Mouse (Mus musculus) lung, postnatal 0 days (tissue): Measurements from ENCODE around the gene Pigl. TPM values are rescaled to one million over a fixed set of nuclear protein-coding genes. Genes with fewer than 3 reads are reported as not detected.

ENCODE experiments used
- ATAC-seq: fragments of 200-750 bp; cut with Nextera tagmentation; 2 replicates; pipeline ENCODE4 v1.8.0; 2017; ENCODE audit warnings: moderate library complexity
- DNase-seq: peaks from one replicate; pipeline ENCODE4 v3.0.0-alpha.2; 2016; ENCODE audit warnings: low spot score
- H3K27ac ChIP-seq: fragments of 300-500 bp; sonication (generic); 2 replicates; pipeline ENCODE4 v1.5.1; 2014; ENCODE audit warnings: antibody characterized with exemption, mild to moderate bottlenecking, low read length, mixed read lengths
- H3K27me3 ChIP-seq: fragments of 300-500 bp; sonication (generic); replicated peaks from 2 replicates; pipeline ENCODE4 v1.6.1; 2014; ENCODE audit warnings: low read length, mixed read lengths; ENCODE audit not compliant: insufficient read depth
- H3K36me3 ChIP-seq: fragments of 300-500 bp; sonication (generic); 2 replicates; pipeline ENCODE4 v1.6.1; 2014; ENCODE audit warnings: low read length, mixed read lengths; ENCODE audit not compliant: insufficient read depth
- H3K4me1 ChIP-seq: fragments of 300-500 bp; sonication (generic); 2 replicates; pipeline ENCODE4 v1.6.1; 2014; ENCODE audit warnings: antibody characterized with exemption, low read depth, low read length, mixed read lengths; ENCODE audit not compliant: insufficient read depth
- H3K4me2 ChIP-seq: fragments of 300-500 bp; sonication (generic); replicated peaks from 2 replicates; pipeline ENCODE4 v1.6.1; 2014; ENCODE audit warnings: low read depth, mild to moderate bottlenecking, low read length, moderate library complexity, mixed read lengths
- H3K4me3 ChIP-seq: fragments of 300-500 bp; sonication (generic); 2 replicates; pipeline ENCODE4 v1.5.1; 2014; ENCODE audit warnings: low read depth, low read length
- H3K9ac ChIP-seq: fragments of 300-500 bp; sonication (generic); replicated peaks from 2 replicates; pipeline ENCODE4 v1.6.1; 2014; ENCODE audit warnings: low read depth, mild to moderate bottlenecking
- H3K9me3 ChIP-seq: fragments of 300-500 bp; sonication (generic); 2 replicates; pipeline ENCODE4 v1.6.1; 2016; ENCODE audit warnings: low read length, mixed read lengths
- CTCF ChIP-seq: IDR thresholded peaks from 2 replicates; pipeline ENCODE4 v1.5.1; 2016; ENCODE audit warnings: antibody characterized with exemption, mild to moderate bottlenecking
- EP300 ChIP-seq: IDR thresholded peaks from 2 replicates; pipeline ENCODE4 v1.6.1; 2016; ENCODE audit warnings: antibody characterized with exemption, mild to moderate bottlenecking, control low read depth
- WGBS: fragments of 180-500 bp; shearing (Covaris S2); extraction: QIAGEN DNeasy Blood & Tissue Kit; methylation state at CpG from one replicate; pipeline ENCODE4 v1.1.7; 2014; 5-methylcytosine and 5-hydroxymethylcytosine counted together
- polyA plus RNA-seq: library from polyadenylated mRNA; unstranded; fragments of >200 nt; fragmentation: Nextera tagmentation; extraction: Ambion mirVana; gene quantifications from 2 replicates; pipeline ENCODE4 v1.2.1, GENCODE M21; 2015

Pigl gene
- polyA plus RNA-seq, 1 experiment from 2014 or later: 4.8 TPM

DNA sequence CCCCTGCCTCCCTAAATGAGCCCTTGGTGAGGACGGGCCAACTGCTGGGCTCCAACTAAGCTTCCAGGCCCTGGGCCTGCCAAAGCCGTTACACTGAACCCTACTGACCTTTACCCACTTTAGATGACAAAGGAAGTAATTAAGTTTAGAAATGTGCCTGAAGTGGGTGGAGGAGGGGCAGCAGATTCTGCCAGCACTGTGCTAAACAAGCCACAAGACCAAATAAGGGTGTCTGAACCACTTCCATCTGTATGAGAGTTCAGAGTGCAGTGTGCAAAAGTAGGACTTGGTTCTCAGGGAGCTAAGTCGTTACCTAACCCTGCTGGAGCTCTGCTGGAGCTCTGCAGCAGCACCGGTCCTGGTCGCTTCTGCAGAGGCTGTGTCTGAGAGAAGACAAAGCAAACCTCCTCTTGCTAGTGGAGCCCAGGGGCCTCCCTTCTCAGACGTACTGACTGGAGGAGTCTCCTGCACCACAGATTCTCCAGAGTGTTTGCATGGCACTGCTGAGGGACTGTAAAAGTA is 36.6 kb downstream of the Pigl start:
- Histone ChIP-seq H3K4me1 (peaks cover 5% of the 10 kb centered on the region; the same call in 1 of the 2 replicates), H3K27me3 (no peaks in the 10 kb centered on the region), H3K4me2 (0 out of 2 replicates have a peak overlapping the region, but pooled peaks have one; percentile 12), H3K36me3 (no peaks in the 10 kb centered on the region), H3K9ac (no peak overlapping the region), H3K27ac (peak overlapping the region; percentile 69), H3K9me3 (no peaks in the 10 kb centered on the region), H3K4me3 (no peak overlapping the region)
- TF ChIP-seq EP300 (peak; percentile 39; the same call in 1 of the 2 replicates), CTCF (no peak)
- WGBS: 8% methylated on average over 6 of the region's 6 CpGs
- ATAC-seq (peak; percentile 91), DNase-seq (peak; percentile 91)

DNA sequence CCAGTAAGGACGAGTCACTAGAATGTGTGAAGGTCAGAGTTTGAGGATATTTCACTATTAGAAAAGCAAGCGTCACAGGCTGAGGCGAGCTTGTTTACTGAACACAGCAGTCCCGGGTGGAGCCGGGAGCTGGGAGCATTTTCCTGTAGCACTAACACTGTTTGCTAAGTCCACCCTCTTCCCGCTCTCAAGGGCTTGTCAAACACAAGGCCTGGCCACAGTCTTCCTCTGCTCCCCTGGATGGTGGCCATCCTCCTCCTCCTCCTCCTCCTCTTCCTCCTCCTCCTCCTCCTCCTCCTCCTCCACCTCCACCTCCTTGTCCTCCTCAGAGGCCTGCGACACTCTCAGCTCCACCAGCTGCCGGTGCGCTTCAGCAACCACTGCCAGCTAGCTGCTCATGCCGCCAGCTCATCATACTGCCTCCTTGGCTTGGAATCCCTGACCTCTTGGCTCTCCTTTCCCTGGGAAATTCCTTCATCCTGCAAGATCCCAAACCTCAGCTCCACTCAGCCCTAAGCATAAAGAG is 37.1 kb downstream of the Pigl start:
- no peak overlapping the region for H3K4me3 ChIP-seq
- H3K4me1 ChIP-seq: peaks cover 5% of the 10 kb centered on the region; the same call in 1 of the 2 replicates
- no peaks in the 10 kb centered on the region for H3K27me3 ChIP-seq
- H3K27ac ChIP-seq: peak overlapping the region; percentile 69
- no peaks in the 10 kb centered on the region for H3K9me3 ChIP-seq
- ATAC-seq: peak; percentile 72
- DNase-seq: peak; percentile 75
- no peaks in the 10 kb centered on the region for H3K36me3 ChIP-seq
- H3K4me2 ChIP-seq: 0 out of 2 replicates have a peak overlapping the region, but pooled peaks have one; percentile 11
- no peak overlapping the region for H3K9ac ChIP-seq
- no peak for TF ChIP-seq CTCF
- TF ChIP-seq EP300: no peak
- WGBS: 15% methylated on average over 9 of the region's 10 CpGs

DNA sequence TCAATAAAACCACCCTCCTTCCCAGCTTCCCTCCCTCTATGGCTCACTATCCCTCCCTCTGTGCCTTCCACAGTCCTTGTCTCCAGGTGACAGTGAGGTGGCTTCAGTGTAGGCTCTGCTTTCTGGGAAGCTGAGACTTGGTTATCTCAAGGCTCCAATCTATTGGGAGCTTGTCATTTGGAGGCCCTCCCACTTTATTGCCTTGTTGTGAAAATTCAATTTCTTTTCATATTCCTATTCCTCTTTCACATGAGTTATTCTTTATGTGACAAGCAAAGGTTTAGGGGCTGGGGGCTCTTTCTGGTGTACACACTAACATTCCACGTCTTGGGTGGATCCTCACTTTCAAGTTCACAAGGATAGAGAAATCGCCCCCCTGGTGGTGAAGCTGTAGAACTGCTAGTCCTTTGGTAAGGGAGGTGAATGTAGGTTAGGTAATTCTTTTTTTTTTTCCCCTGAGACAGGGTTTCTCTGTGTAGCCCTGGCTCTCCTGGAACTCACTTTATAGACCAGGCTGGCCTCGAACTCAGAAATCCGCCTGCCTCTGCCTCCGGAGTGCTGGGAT is 38.0 kb downstream of the Pigl start:
- DNase-seq (peak; percentile 74), ATAC-seq (no peak)
- H3K4me2 ChIP-seq: no peak overlapping the region
- H3K4me3 ChIP-seq: no peak overlapping the region
- H3K4me1 ChIP-seq: peaks cover 5% of the 10 kb centered on the region; the same call in 1 of the 2 replicates
- H3K27me3 ChIP-seq: no peaks in the 10 kb centered on the region
- WGBS: 55% methylated on average over 5 of the region's 5 CpGs
- no peak overlapping the region for H3K9ac ChIP-seq
- no peaks in the 10 kb centered on the region for H3K9me3 ChIP-seq
- no peaks in the 10 kb centered on the region for H3K36me3 ChIP-seq
- 0 out of 2 replicates have a peak overlapping the region, but pooled peaks have one; percentile 57 for H3K27ac ChIP-seq
- no peak for TF ChIP-seq EP300
- TF ChIP-seq CTCF: peak; percentile 77

DNA sequence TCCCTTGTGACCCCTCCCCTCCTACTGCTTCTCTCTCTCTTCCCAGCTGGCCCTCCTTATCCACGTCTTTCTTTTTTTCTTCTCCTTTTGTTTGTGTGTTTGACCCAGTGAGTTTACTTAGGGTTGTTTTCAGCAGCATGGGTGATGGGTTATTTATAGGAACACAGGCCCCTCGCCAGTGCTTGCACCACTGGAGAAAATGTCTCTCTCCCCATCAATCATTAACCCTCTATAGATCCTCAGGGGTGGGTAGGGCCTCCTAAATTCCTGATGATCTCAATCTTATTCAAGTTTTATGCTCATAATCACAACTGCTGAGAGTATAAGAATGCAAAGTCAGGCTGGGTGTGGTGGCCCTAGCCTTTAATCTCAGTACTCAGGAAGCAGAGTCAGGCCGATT is 38.9 kb downstream of the Pigl start:
- Histone ChIP-seq H3K27me3 (no peaks in the 10 kb centered on the region), H3K4me2 (no peak overlapping the region), H3K4me3 (no peak overlapping the region), H3K27ac (0 out of 2 replicates have a peak overlapping the region, but pooled peaks have one; percentile 11), H3K4me1 (peaks cover 5% of the 10 kb centered on the region; the same call in 1 of the 2 replicates), H3K9me3 (no peaks in the 10 kb centered on the region), H3K36me3 (no peaks in the 10 kb centered on the region), H3K9ac (no peak overlapping the region)
- ATAC-seq (peak; percentile 15; the same call in 1 of the 2 replicates), DNase-seq (peak; percentile 46)
- WGBS: 42% methylated on average over 3 of the region's 3 CpGs
- TF ChIP-seq CTCF (no peak), EP300 (no peak)

DNA sequence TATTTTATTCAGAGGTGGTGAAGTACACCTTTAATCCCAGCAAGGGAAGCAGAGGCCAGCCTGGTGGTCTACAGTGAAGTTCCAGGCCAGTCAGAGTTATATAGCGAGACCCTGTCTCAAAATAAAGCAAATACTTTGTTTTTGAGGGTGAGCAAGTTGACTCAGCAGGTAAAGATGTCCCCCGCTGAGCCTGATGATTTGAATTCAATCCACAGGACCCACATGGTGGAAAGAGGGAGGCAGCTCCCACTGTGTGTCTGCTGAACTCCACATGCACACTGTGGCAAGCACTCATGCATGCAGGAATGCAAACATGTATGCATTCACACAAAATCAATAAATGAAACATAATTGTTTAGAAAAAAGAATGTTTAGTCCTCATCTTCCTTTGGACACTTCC is 40.5 kb downstream of the Pigl start:
- no peaks in the 10 kb centered on the region for H3K27me3 ChIP-seq
- H3K4me3 ChIP-seq: no peak overlapping the region
- H3K9me3 ChIP-seq: no peaks in the 10 kb centered on the region
- H3K9ac ChIP-seq: no peak overlapping the region
- no peaks in the 10 kb centered on the region for H3K36me3 ChIP-seq
- TF ChIP-seq CTCF: no peak
- TF ChIP-seq EP300: no peak
- 80% methylated on average over 2 of the region's 2 CpGs for WGBS
- no peak overlapping the region for H3K4me2 ChIP-seq
- no peak overlapping the region for H3K27ac ChIP-seq
- ATAC-seq (no peak), DNase-seq (no peak)
- H3K4me1 ChIP-seq: peaks cover 5% of the 10 kb centered on the region; the same call in 1 of the 2 replicates

DNA sequence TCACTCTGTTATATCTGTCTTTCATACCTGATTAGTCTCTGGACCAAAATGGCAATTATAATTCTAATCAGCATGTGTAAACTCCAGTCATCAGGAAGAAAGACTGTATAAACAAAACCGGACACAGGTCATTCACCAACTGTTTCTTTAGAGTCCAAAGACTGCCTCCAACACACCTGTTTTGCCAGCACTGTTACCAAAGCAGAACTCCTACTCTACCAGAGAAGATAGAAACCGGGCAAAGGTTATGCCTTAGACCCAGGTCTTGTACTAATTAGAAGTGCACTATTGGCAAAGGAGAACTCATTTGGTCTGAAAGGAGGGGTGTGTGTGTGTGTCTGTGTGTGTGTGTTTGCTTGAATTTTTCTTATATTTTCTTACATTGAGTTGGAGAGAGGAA is 42.3 kb downstream of the Pigl start:
- H3K27me3 ChIP-seq: no peaks in the 10 kb centered on the region
- H3K4me1 ChIP-seq: no peaks in the 10 kb centered on the region
- H3K36me3 ChIP-seq: no peaks in the 10 kb centered on the region
- no peaks in the 10 kb centered on the region for H3K9me3 ChIP-seq
- H3K4me2 ChIP-seq: no peak overlapping the region
- H3K4me3 ChIP-seq: no peak overlapping the region
- no peak for TF ChIP-seq EP300
- no peak for TF ChIP-seq CTCF
- H3K9ac ChIP-seq: no peak overlapping the region
- WGBS: 77% methylated on average over 2 of the region's 2 CpGs
- no peak for DNase-seq
- no peak for ATAC-seq
- H3K27ac ChIP-seq: no peak overlapping the region
